Mouse (Mus musculus): ENCODE results near the gene Rapgef3.

- no peak for TF ChIP-seq EP300 (IDR thresholded peaks at IDR 0.05; ENCODE audit: low read length)
- no peak for TF ChIP-seq CTCF (conservative IDR thresholded peaks at IDR 0.05 in 1 of 2, IDR thresholded peaks at IDR 0.05 in 1 of 2; ENCODE audit: low read depth in 2 of 2, low read length in 2 of 2)
- no peak for TF ChIP-seq BHLHE40 (IDR thresholded peaks at IDR 0.05; ENCODE audit: low read depth, low read length)
- no peak for TF ChIP-seq POLR2A (IDR thresholded peaks at IDR 0.05; ENCODE audit: low read depth, low read length)
- no peak for TF ChIP-seq RAD21 (IDR thresholded peaks at IDR 0.05; ENCODE audit: low read depth, low read length)
- no peak for TF ChIP-seq USF1 (IDR thresholded peaks at IDR 0.05; ENCODE audit: low read depth, low read length)
- no peak for TF ChIP-seq MYC (IDR thresholded peaks at IDR 0.05; ENCODE audit: low read depth, low read length)
- TF ChIP-seq SIN3A (IDR thresholded peaks at IDR 0.05; ENCODE audit: low read length), result no peak
- no peak for TF ChIP-seq MAFK (IDR thresholded peaks at IDR 0.05; ENCODE audit: insufficient replicate concordance, low read length)
- TF ChIP-seq POLR2AphosphoS2 (IDR thresholded peaks at IDR 0.05; ENCODE audit: low read depth, low read length), result no peak
- TF ChIP-seq MEF2A (IDR thresholded peaks at IDR 0.05; ENCODE audit: borderline replicate concordance, low read depth, low read length), result no peak
- no peak for TF ChIP-seq GABPA (IDR thresholded peaks at IDR 0.05; ENCODE audit: insufficient replicate concordance, low read depth, low read length)
- TF ChIP-seq RCOR1 (conservative IDR thresholded peaks at IDR 0.05; ENCODE audit: low read depth, low read length), result no peak
These were observed 40.3 kb downstream of the Rapgef3 start for GRCm38 (mm10) chr15:97727520-97727919.
